Mouse (Mus musculus) gastrocnemius, adult 2 months (tissue): Measurements from ENCODE around the gene Kcnk12. TPM values are rescaled to one million over a fixed set of nuclear protein-coding genes. Genes with fewer than 3 reads are reported as not detected.

ENCODE experiments used
- DNase-seq: peaks from one replicate; pipeline ENCODE4 v3.0.0; 2022
- H3K27ac ChIP-seq: fragments of 200-600 bp; 2 replicates; pipeline ENCODE4 v1.8.1; 2022; ENCODE audit warnings: mild to moderate bottlenecking
- H3K4me3 ChIP-seq: fragments of 200-600 bp; 2 replicates; pipeline ENCODE4 v1.8.1; 2022; ENCODE audit warnings: mild to moderate bottlenecking, moderate library complexity
- CTCF ChIP-seq: fragments of 200-600 bp; IDR thresholded peaks from 2 replicates; pipeline ENCODE4 v1.8.1; 2022; ENCODE audit warnings: antibody characterized with exemption, mild to moderate bottlenecking, moderate library complexity
- intact Hi-C: fragments of 180-260 bp; cut with DNase I; formaldehyde crosslinking; loops from one replicate; pipeline ENCODE4 v1.15.1; 2025
- total RNA-seq, 2 experiments: library from RNA; stranded (reverse); gene quantifications; 2 replicates each; pipeline ENCODE4 v1.2.3; 2021

Gene Kcnk12
- total RNA-seq, 2 experiments from 2014 or later: not detected

- Histone ChIP-seq H3K4me3 (no peak overlapping the region), H3K27ac (no peak overlapping the region)
- TF ChIP-seq CTCF: no peak
- intact Hi-C loops: no loop called here
- no peak for DNase-seq
Measured at GRCm38 (mm10) chr17:87774982-87775381, 22.8 kb downstream of the Kcnk12 start.

GRCm38 (mm10) chr17:87773175-87773574, 24.6 kb downstream of the Kcnk12 start:
- Histone ChIP-seq H3K27ac (no peak overlapping the region), H3K4me3 (no peak overlapping the region)
- DNase-seq: no peak
- intact Hi-C loops: no loop called here
- TF ChIP-seq CTCF: peak; percentile 27; the same call in 1 of the 2 replicates

- Histone ChIP-seq H3K4me3 (no peak overlapping the region), H3K27ac (no peak overlapping the region)
- intact Hi-C loops: no loop called here
- DNase-seq: peak; percentile 26
- no peak for TF ChIP-seq CTCF
Measured at GRCm38 (mm10) chr17:87770766-87771165, 27.0 kb downstream of the Kcnk12 start.

GRCm38 (mm10) chr17:87766888-87767287, 30.9 kb downstream of the Kcnk12 start:
- H3K27ac ChIP-seq: no peak overlapping the region
- DNase-seq: no peak
- intact Hi-C loops: no loop called here
- no peak for TF ChIP-seq CTCF
- no peak overlapping the region for H3K4me3 ChIP-seq

- intact Hi-C loops: no loop called here
Measured at GRCm38 (mm10) chr17:87765031-87765430, 32.8 kb downstream of the Kcnk12 start.

GRCm38 (mm10) chr17:87763146-87763545, 34.6 kb downstream of the Kcnk12 start:
- Histone ChIP-seq H3K4me3 (no peak overlapping the region), H3K27ac (no peak overlapping the region)
- no peak for DNase-seq
- no peak for TF ChIP-seq CTCF
- intact Hi-C loops: no loop called here

More at GRCm38 (mm10) chr17:87765031-87765430, 32.8 kb downstream of the Kcnk12 start:
- TF ChIP-seq CTCF: no peak
- DNase-seq: no peak
- no peak overlapping the region for H3K4me3 ChIP-seq
- no peak overlapping the region for H3K27ac ChIP-seq

GRCm38 (mm10) chr17:87760315-87760714, 37.5 kb downstream of the Kcnk12 start:
- Histone ChIP-seq H3K4me3 (no peak overlapping the region), H3K27ac (no peak overlapping the region)
- no peak for DNase-seq
- intact Hi-C loops: no loop called here
- TF ChIP-seq CTCF: no peak

- no peak overlapping the region for H3K27ac ChIP-seq
- H3K4me3 ChIP-seq: peak overlapping the region; percentile 83
- TF ChIP-seq CTCF: no peak
- DNase-seq: peak; percentile 46
- intact Hi-C loops: no loop called here
Measured at GRCm38 (mm10) chr17:87745926-87746888, 51.6 kb downstream of the Kcnk12 start.

- intact Hi-C loops: no loop called here
- Histone ChIP-seq H3K27ac (no peak overlapping the region), H3K4me3 (peak overlapping the region; percentile 83)
- DNase-seq: no peak
- no peak for TF ChIP-seq CTCF
Measured at GRCm38 (mm10) chr17:87744985-87745925, 52.5 kb downstream of the Kcnk12 start.

- intact Hi-C loops: no loop called here
- Histone ChIP-seq H3K27ac (no peak overlapping the region), H3K4me3 (no peak overlapping the region)
- no peak for DNase-seq
- TF ChIP-seq CTCF: no peak
Measured at GRCm38 (mm10) chr17:87739835-87740234, 58.0 kb downstream of the Kcnk12 start.

GRCm38 (mm10) chr17:87737144-87737543, 60.6 kb downstream of the Kcnk12 start:
- no peak for DNase-seq
- TF ChIP-seq CTCF: no peak
- Histone ChIP-seq H3K27ac (no peak overlapping the region), H3K4me3 (no peak overlapping the region)
- intact Hi-C loops: no loop called here

- no peak for TF ChIP-seq CTCF
- Histone ChIP-seq H3K4me3 (no peak overlapping the region), H3K27ac (no peak overlapping the region)
- DNase-seq: no peak
- intact Hi-C loops: no loop called here
Measured at GRCm38 (mm10) chr17:87734471-87734870, 63.3 kb downstream of the Kcnk12 start.

GRCm38 (mm10) chr17:87731962-87732361, 65.8 kb downstream of the Kcnk12 start:
- Histone ChIP-seq H3K4me3 (no peak overlapping the region), H3K27ac (no peak overlapping the region)
- TF ChIP-seq CTCF: no peak
- DNase-seq: no peak
- intact Hi-C loops: no loop called here
